Mouse (Mus musculus): ENCODE measurements around the gene Cerkl. TPM values are rescaled to one million over a fixed set of nuclear protein-coding genes. Genes with fewer than 3 reads are reported as not detected.

Cerkl gene
- polyA plus RNA-seq, 1 experiment from 2014 or later = 1.1 TPM

DNA sequence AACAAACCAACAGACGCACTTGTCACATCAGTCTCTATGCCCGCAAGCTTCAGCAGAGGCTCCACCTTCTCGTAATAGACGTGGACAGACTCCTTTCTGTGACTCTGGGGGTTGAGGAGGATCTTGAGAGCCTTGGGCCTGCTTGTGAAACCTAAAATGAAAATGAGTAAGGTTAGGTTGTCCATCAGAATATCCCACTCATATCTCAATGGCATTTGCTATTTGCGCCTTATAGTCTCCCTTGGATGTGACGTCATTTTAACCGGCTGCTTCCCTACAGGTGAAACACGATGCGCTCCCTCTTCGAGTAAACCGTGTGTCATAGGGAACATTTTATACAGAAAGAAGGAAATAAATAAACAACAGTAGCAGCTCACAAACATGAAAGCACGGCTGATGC lies 87.9 kb downstream of the Cerkl start:
- no peaks in the 10 kb centered on the region for H3K4me1 ChIP-seq
- no peaks in the 10 kb centered on the region for H3K9me3 ChIP-seq
- H3K27me3 ChIP-seq = no peaks in the 10 kb centered on the region
- H3K27ac ChIP-seq = no peak overlapping the region
- ATAC-seq (ENCODE audit: low FRiP score, low read depth) = no peak
- WGBS = 82% methylated on average over 12 of the region's 12 CpGs
- H3K36me3 ChIP-seq = no peaks in the 10 kb centered on the region
- H3K9ac ChIP-seq = no peak overlapping the region
- no peak overlapping the region for H3K4me2 ChIP-seq (replicated peaks)
- H3K4me3 ChIP-seq = no peak overlapping the region

GRCm38 (mm10) chr2:79367451-79368450 lies 88.8 kb downstream of the Cerkl start:
- Histone ChIP-seq H3K27me3 (no peaks in the 10 kb centered on the region), H3K4me1 (no peaks in the 10 kb centered on the region), H3K9ac (no peak overlapping the region), H3K27ac (no peak overlapping the region), H3K36me3 (no peaks in the 10 kb centered on the region), H3K4me3 (no peak overlapping the region), H3K9me3 (no peaks in the 10 kb centered on the region), H3K4me2 (replicated peaks) (no peak overlapping the region)
- WGBS = 70% methylated on average over 18 of the region's 18 CpGs
- no peak for ATAC-seq (ENCODE audit: low FRiP score, low read depth)

DNA sequence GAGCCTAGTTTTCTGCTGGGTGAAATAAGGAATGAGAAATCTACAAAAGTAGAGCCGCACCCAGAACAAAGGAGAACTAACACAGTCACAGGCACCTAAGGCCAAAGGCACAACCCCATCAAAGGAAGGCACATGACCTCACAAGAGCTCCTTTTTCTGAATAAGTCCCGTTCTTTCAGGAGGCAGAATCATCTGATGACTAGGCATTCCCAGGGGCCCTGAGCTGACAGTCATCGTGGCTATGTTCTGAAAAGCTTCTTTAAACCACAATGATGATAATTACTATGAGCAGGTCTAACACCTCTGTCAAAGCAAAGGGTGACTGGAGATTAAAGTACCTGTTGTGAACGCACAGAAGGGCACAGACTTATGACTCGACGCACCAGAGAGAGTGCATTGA lies 92.7 kb downstream of the Cerkl start:
- Histone ChIP-seq H3K36me3 (no peaks in the 10 kb centered on the region), H3K4me1 (no peaks in the 10 kb centered on the region), H3K4me3 (no peak overlapping the region), H3K9ac (no peak overlapping the region), H3K27me3 (no peaks in the 10 kb centered on the region), H3K27ac (no peak overlapping the region), H3K9me3 (no peaks in the 10 kb centered on the region), H3K4me2 (replicated peaks) (no peak overlapping the region)
- 76% methylated on average over 6 of the region's 6 CpGs for WGBS
- no peak for ATAC-seq (ENCODE audit: low FRiP score, low read depth)

- H3K36me3 ChIP-seq = no peaks in the 10 kb centered on the region
- WGBS = 66% methylated on average over 6 of the region's 6 CpGs
Measured at GRCm38 (mm10) chr2:79362029-79362428, 94.6 kb downstream of the Cerkl start.

GRCm38 (mm10) chr2:79357835-79358234 lies 98.8 kb downstream of the Cerkl start:
- no peak for ATAC-seq (ENCODE audit: low FRiP score, low read depth)
- H3K27me3 ChIP-seq = no peaks in the 10 kb centered on the region
- H3K9me3 ChIP-seq = no peaks in the 10 kb centered on the region
- WGBS = 82% methylated on average over 3 of the region's 3 CpGs
- H3K27ac ChIP-seq = no peak overlapping the region
- H3K9ac ChIP-seq = no peak overlapping the region
- no peak overlapping the region for H3K4me2 ChIP-seq (replicated peaks)
- H3K36me3 ChIP-seq = no peaks in the 10 kb centered on the region
- no peaks in the 10 kb centered on the region for H3K4me1 ChIP-seq
- no peak overlapping the region for H3K4me3 ChIP-seq

More at GRCm38 (mm10) chr2:79362029-79362428, 94.6 kb downstream of the Cerkl start:
- H3K4me2 ChIP-seq (replicated peaks) = no peak overlapping the region
- H3K9ac ChIP-seq = no peak overlapping the region
- no peaks in the 10 kb centered on the region for H3K27me3 ChIP-seq
- H3K4me1 ChIP-seq = no peaks in the 10 kb centered on the region
- H3K4me3 ChIP-seq = no peak overlapping the region
- H3K9me3 ChIP-seq = no peaks in the 10 kb centered on the region
- no peak overlapping the region for H3K27ac ChIP-seq
- no peak for ATAC-seq (ENCODE audit: low FRiP score, low read depth)

DNA sequence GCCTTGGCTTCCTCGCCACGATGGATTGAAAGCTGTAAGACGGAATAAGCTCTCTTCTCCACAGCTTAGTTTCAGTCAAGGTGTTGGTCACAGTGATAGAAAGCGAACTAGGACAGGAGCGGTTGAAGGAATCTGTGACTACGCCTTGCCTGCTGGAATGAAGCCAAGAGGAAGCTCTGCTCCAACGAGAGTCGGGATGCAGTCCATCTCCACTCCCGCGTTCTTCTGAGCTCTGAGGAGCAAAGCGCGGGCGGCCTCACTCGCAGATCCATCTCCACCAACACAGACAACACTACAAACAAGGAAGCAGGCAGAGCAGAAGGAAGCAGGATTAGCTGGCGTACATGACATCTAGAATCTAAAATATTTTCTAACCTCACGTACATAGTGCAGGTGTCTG lies 101.8 kb downstream of the Cerkl start:
- ATAC-seq (ENCODE audit: low FRiP score, low read depth) = no peak
- no peaks in the 10 kb centered on the region for H3K27me3 ChIP-seq
- WGBS = 93% methylated on average over 16 of the region's 16 CpGs
- H3K9me3 ChIP-seq = no peaks in the 10 kb centered on the region
- no peak overlapping the region for H3K9ac ChIP-seq
- H3K27ac ChIP-seq = no peak overlapping the region
- H3K4me1 ChIP-seq = no peaks in the 10 kb centered on the region
- H3K4me2 ChIP-seq (replicated peaks) = no peak overlapping the region
- no peaks in the 10 kb centered on the region for H3K36me3 ChIP-seq
- no peak overlapping the region for H3K4me3 ChIP-seq

DNA sequence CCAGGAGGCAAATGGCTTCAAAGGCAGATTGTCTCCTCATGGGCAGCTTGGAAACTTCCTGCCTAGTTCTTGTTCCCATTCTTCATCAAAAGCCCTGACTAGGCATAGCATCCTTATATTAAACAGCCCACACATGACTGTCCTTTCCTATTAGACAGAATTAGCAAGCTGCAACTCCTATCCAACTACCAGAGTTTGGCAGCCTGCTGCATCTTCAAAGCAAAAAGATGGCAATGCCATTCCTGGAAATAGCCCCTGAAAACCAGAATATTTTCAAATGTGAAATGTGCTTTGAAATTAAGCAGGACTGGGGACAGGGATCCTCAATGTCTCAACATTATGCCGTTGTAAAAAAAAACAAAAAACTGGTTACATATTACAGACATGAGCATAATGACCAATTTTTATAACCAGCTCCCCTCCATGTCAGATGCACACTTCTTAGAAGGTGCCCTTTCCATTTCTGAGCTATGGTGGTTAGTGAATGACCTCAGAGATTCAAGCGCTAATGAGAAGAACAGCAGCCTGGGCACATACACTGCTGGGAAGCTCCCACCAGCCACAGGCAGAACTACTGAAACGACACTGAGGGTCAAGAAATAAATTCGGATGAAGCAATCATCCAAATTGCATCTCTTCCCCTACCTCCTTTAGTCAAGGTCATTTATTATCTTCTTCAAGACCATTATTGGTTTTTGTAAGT lies 104.3 kb downstream of the Cerkl start:
- H3K36me3 ChIP-seq = no peaks in the 10 kb centered on the region
- H3K4me2 ChIP-seq (replicated peaks) = no peak overlapping the region
- no peak for ATAC-seq (ENCODE audit: low FRiP score, low read depth)
- H3K27ac ChIP-seq = no peak overlapping the region
- H3K27me3 ChIP-seq = no peaks in the 10 kb centered on the region; the same call in 1 of the 2 replicates
- H3K9ac ChIP-seq = no peak overlapping the region
- 84% methylated on average over 4 of the region's 4 CpGs for WGBS
- no peaks in the 10 kb centered on the region for H3K9me3 ChIP-seq
- no peak overlapping the region for H3K4me3 ChIP-seq
- no peaks in the 10 kb centered on the region for H3K4me1 ChIP-seq

DNA sequence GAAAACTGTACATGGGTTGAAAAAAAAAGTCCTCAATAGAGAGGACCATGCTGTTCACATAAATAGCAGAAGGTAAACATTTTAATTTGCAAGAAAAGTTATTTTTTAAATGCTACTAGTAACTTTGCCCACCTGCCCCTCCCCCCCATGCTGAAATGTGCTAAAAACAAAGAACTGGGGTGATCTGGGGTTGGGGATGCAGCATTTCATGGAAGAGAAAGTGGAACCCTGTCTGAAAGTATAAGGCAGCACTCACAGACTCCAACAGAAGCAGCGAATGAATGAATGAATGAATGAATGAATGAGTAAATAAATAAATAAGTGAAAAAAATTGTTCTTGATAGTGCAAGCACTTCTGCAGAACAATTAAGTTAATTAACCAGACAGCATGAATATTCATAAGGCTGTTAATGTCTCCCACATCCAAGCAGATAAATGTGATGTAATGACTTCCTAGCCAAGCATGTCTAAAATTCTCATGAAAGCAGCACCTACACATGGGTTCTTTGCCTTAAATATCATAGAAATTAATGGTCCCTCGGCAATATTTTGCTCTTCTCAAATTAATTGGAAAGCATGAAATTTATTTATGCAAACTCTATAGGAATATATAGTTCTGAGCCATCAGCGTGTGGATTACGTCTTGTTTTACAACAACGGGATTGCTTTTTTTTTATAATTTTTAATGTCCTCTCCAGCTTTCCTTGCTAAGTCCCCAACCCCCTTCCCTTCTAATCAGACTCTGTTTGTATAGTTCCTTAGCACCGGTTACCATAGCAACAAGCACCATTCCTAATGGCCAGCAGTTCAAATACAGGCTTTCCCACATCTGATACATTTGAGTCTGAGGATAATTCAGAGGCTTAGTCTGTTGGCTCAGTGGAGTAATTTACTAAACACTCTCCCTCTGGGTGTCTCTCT lies 105.1 kb downstream of the Cerkl start:
- no peak for ATAC-seq (ENCODE audit: low FRiP score, low read depth)
- H3K36me3 ChIP-seq = no peaks in the 10 kb centered on the region
- 75% methylated on average over 6 of the region's 6 CpGs for WGBS
- no peak overlapping the region for H3K9ac ChIP-seq
- no peak overlapping the region for H3K4me2 ChIP-seq (replicated peaks)
- H3K4me1 ChIP-seq = no peaks in the 10 kb centered on the region
- H3K9me3 ChIP-seq = no peaks in the 10 kb centered on the region
- no peak overlapping the region for H3K27ac ChIP-seq
- H3K4me3 ChIP-seq = no peak overlapping the region
- no peaks in the 10 kb centered on the region; the same call in 1 of the 2 replicates for H3K27me3 ChIP-seq

DNA sequence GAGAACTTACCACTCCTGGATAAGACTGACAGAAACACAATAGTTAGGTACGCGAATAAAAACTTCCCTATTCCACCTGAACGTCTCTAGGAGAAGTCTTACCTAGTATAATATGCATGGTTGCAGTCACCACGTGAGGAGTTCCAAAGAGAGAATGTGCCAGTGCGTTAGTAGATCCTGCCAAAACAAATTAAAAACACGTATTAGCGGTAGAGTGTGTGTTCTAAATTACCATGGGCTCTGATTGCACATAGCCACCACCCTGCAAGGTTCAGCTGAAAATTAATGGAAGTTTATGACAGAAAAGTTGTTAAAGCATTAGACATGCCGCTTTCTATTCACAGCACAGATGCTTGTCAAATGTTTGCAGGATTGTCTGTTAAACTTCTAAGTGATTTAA lies 113.5 kb downstream of the Cerkl start:
- H3K4me2 ChIP-seq (replicated peaks) = no peak overlapping the region
- H3K27ac ChIP-seq = no peak overlapping the region
- WGBS = 72% methylated on average over 8 of the region's 8 CpGs
- no peak overlapping the region for H3K4me3 ChIP-seq
- no peaks in the 10 kb centered on the region for H3K4me1 ChIP-seq
- no peaks in the 10 kb centered on the region for H3K27me3 ChIP-seq
- ATAC-seq (ENCODE audit: low FRiP score, low read depth) = no peak
- no peak overlapping the region for H3K9ac ChIP-seq
- H3K36me3 ChIP-seq = no peaks in the 10 kb centered on the region
- H3K9me3 ChIP-seq = no peaks in the 10 kb centered on the region

GRCm38 (mm10) chr2:79339003-79339402 lies 117.6 kb downstream of the Cerkl start:
- Histone ChIP-seq H3K27me3 (no peaks in the 10 kb centered on the region), H3K36me3 (no peaks in the 10 kb centered on the region), H3K4me3 (no peak overlapping the region), H3K4me1 (no peaks in the 10 kb centered on the region), H3K4me2 (replicated peaks) (no peak overlapping the region), H3K9ac (no peak overlapping the region), H3K27ac (no peak overlapping the region), H3K9me3 (no peaks in the 10 kb centered on the region)
- no peak for ATAC-seq (ENCODE audit: low FRiP score, low read depth)
- 65% methylated on average over 1 of the region's 1 CpGs for WGBS

- 62% methylated on average over 1 of the region's 1 CpGs for WGBS
- Histone ChIP-seq H3K36me3 (no peaks in the 10 kb centered on the region), H3K9ac (no peak overlapping the region), H3K27me3 (no peaks in the 10 kb centered on the region), H3K4me1 (no peaks in the 10 kb centered on the region), H3K9me3 (no peaks in the 10 kb centered on the region), H3K4me2 (replicated peaks) (no peak overlapping the region), H3K4me3 (no peak overlapping the region), H3K27ac (no peak overlapping the region)
- no peak for ATAC-seq (ENCODE audit: low FRiP score, low read depth)
Measured at GRCm38 (mm10) chr2:79336141-79336540, 120.4 kb downstream of the Cerkl start.

- no peak for ATAC-seq (ENCODE audit: low FRiP score, low read depth)
- Histone ChIP-seq H3K36me3 (no peaks in the 10 kb centered on the region), H3K27ac (no peak overlapping the region), H3K4me2 (replicated peaks) (no peak overlapping the region), H3K4me1 (no peaks in the 10 kb centered on the region), H3K27me3 (no peaks in the 10 kb centered on the region), H3K9me3 (no peaks in the 10 kb centered on the region), H3K9ac (no peak overlapping the region), H3K4me3 (no peak overlapping the region)
Measured at GRCm38 (mm10) chr2:79334661-79335060, 121.9 kb downstream of the Cerkl start.
